Mouse (Mus musculus) MN1 (cell line): ENCODE data around the gene Vmn2r10.
"Not testable (repeated sequence)": the region's sequence is repeated elsewhere in the genome, so short reads cannot be mapped to it uniquely, and the experiment has no call there.

Experiments used
- DNase-seq: peaks from one replicate; pipeline ENCODE4 v3.0.0-alpha.2; 2016; ENCODE audit warnings: low spot score

Vmn2r10 gene

GRCm38 (mm10) chr5:109006427-109006826 is at the start of gene Vmn2r10:
Gene Vmn2r10, minus strand, starts transcription at chr5:109006527.
- DNase-seq = not testable (repeated sequence)

- DNase-seq = no peak
Measured at GRCm38 (mm10) chr5:109055286-109055685, 49.0 kb upstream of the Vmn2r10 start.

DNA sequence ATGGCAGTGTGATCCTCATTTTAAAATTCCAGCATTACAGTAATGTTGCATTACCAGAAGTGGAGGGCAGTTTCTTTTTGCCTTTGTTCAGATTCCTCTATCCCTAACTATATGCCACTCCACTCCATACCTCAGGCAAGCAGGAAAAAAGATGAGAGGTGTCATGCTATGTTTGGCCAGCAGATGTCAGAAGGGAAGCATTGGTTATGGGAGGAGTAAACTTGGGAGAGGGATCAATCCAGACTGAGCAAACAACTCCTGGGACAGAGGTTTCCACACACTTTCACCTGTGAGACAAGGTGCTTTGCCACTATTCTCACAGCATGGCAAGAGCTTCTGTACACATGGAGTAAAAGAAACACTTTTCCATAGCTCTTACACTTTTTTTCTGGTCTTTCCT is 26.3 kb upstream of the Vmn2r10 start:
- no peak for DNase-seq

DNA sequence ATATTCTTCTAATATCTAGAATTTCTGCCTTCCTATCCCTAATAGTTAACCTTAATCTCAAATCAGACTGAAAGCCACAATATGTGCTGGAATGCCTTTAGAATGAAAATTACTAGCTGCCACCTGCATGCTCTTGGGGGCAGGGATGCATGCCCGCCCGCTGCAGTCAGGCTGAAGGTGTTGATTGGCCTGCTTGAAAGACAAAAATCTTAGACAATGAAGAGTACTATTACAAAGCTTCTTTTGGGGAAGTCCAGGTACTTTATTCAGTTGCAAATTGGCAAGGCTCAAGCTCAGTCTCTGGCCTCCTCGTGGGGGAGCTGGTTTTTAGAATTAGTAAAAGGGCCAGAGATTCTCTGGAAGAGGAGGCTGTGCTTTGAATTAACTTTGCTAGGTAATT is 17.4 kb downstream of the Vmn2r10 start:
- DNase-seq = no peak
